Mouse (Mus musculus): ENCODE results near the gene Cdc34. TPM values are rescaled to one million over a fixed set of nuclear protein-coding genes. Genes with fewer than 3 reads are reported as not detected.

Gene Cdc34
- polyA plus RNA-seq, 1 experiment from 2014 or later: 77.6 TPM

DNA sequence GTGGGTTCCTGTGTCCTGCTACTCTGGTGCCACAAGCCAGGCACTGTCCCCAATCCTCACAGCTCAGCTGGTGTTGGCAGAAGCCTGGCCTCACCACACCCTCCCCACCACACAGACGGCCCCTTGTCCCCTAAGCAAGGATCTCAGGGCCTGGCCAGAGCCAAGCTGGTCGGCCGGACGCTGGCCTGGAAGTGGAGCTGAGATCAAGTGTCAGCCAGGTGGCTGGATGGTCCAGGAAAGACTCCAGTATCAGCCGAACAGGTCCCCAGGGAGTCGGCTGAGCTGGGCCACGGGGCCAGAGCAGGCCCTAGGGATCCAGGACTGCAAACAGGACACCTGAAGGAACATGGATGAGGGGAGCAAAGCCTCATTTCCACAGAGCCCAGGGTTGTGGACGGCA, 36.3 kb upstream of the Cdc34 start, which contains the start of gene Odf3l2:
TSS of gene Odf3l2 (minus strand) at position 28 of the 400 bp plus-strand sequence.
- no peak for TF ChIP-seq EP300 (IDR thresholded peaks at IDR 0.05; ENCODE audit: low read depth)
- TF ChIP-seq CTCF (IDR thresholded peaks at IDR 0.05; ENCODE audit: low read depth): no peak
- Histone ChIP-seq H3K4me3 (ENCODE audit: low read depth, low read length) (no peak within 1 kb of the TSS), H3K27ac (ENCODE audit: low read depth) (no peak within 1 kb of the TSS), H3K27me3 (ENCODE audit: insufficient read depth, low read length) (no peaks in the 10 kb centered on the region), H3K9ac (replicated peaks) (no peak within 1 kb of the TSS), H3K9me3 (ENCODE audit: low read length) (no peaks in the 10 kb centered on the region), H3K4me2 (ENCODE audit: low read depth, low read length) (no peak within 1 kb of the TSS), H3K36me3 (replicated peaks; ENCODE audit: insufficient read depth, low read length) (no peaks in the 10 kb centered on the region), H3K4me1 (ENCODE audit: insufficient read depth) (no peaks in the 10 kb centered on the region)
- ATAC-seq (no peak), DNase-seq (no peak)
- WGBS (ENCODE audit: insufficient replicate concordance): 72% methylated on average over 8 of the region's 8 CpGs

DNA sequence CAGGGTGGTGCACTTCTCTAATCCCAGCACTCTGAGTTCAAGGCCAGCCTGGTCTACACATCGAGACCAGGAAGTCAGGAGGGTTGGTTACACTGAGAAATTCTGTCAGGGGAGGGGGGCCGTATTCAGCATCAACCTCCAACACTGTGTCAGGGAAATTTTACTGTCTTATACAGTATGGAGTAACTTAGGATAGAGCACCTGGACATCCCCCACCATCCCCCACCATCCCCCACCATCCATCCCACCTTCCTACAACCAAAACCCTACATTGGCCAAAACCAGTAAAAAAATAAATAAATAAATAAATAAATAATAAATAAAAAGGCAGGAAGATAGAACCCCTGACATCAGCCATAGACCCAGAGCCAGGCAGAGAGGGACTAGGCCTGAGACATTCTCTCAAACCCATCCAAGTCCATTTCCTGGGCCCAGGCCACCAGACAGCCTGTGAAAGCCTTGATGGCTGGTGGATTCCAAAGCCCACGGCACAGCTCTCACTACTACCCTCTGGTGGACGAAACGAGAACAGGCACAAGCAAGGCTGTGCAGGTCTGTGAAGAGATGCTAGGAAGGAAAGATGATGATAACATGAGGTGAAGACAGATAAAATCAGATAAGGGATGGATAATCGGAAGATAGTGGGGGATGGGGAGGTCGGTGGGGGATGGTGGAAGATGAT, 32.8 kb upstream of the Cdc34 start:
- H3K4me3 ChIP-seq (ENCODE audit: low read depth, low read length): no peak overlapping the region
- ATAC-seq (peak; percentile 45; the same call in 1 of the 2 replicates), DNase-seq (peak; percentile 80)
- no peaks in the 10 kb centered on the region for H3K4me1 ChIP-seq (ENCODE audit: insufficient read depth)
- H3K36me3 ChIP-seq (replicated peaks; ENCODE audit: insufficient read depth, low read length): no peaks in the 10 kb centered on the region
- WGBS (ENCODE audit: insufficient replicate concordance): 23% methylated on average over 7 of the region's 7 CpGs
- peak; percentile 97 for TF ChIP-seq CTCF (IDR thresholded peaks at IDR 0.05; ENCODE audit: low read depth)
- no peak for TF ChIP-seq EP300 (IDR thresholded peaks at IDR 0.05; ENCODE audit: low read depth)
- H3K4me2 ChIP-seq (ENCODE audit: low read depth, low read length): no peak overlapping the region
- H3K9me3 ChIP-seq (ENCODE audit: low read length): no peaks in the 10 kb centered on the region
- no peak overlapping the region for H3K9ac ChIP-seq (replicated peaks)
- H3K27me3 ChIP-seq (ENCODE audit: insufficient read depth, low read length): no peaks in the 10 kb centered on the region; the same call in 1 of the 2 replicates
- H3K27ac ChIP-seq (ENCODE audit: low read depth): no peak overlapping the region

DNA sequence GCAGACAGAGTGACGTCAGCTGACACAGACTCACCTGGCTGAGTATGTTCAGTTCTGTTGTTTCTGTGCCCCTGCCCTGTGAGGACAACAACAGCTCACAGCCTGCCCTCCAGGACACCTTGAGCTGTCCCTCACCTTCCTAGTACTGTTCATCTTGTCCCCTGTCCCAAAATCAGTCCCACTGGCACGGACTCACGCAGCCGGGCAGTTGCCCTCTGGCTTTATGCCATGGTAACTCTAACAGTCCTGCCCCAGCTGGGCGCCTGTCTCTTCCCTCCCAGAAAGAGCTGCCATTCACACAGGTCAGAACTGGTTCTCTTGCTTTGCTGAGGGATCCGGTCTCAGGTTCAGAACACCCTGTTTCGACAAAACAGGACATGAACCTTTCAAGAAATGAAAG, 29.2 kb upstream of the Cdc34 start:
- Histone ChIP-seq H3K27ac (ENCODE audit: low read depth) (no peak overlapping the region), H3K4me2 (ENCODE audit: low read depth, low read length) (no peak overlapping the region), H3K4me3 (ENCODE audit: low read depth, low read length) (no peak overlapping the region), H3K9me3 (ENCODE audit: low read length) (no peaks in the 10 kb centered on the region), H3K9ac (replicated peaks) (no peak overlapping the region), H3K4me1 (ENCODE audit: insufficient read depth) (no peaks in the 10 kb centered on the region), H3K27me3 (ENCODE audit: insufficient read depth, low read length) (peaks cover 7% of the 10 kb centered on the region; the same call in 1 of the 2 replicates), H3K36me3 (replicated peaks; ENCODE audit: insufficient read depth, low read length) (no peaks in the 10 kb centered on the region)
- 74% methylated on average over 7 of the region's 7 CpGs for WGBS (ENCODE audit: insufficient replicate concordance)
- no peak for DNase-seq
- no peak for ATAC-seq
- no peak for TF ChIP-seq CTCF (IDR thresholded peaks at IDR 0.05; ENCODE audit: low read depth)
- TF ChIP-seq EP300 (IDR thresholded peaks at IDR 0.05; ENCODE audit: low read depth): no peak

DNA sequence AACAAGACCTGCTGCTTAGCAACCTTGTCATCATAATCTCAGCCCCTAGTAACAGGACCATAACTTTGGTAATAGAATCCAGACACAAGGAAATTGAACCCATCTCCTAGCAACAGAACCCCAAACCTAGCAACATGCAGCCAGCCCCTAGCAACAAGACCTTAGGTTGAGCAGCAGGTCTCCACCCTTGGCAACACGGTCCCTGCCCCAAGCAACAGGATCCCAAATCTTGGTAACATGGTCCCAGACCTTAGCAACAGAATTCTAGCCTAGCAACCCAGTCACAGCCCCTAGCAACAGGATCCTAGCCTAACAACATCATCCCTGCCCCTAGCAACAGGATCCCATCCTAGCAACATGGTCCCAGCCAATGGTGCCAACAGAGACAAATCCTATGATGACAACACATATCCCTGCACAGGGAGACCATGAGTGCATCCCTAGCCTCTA, 27.0 kb upstream of the Cdc34 start:
- no peak overlapping the region for H3K4me3 ChIP-seq (ENCODE audit: low read depth, low read length)
- H3K9me3 ChIP-seq (ENCODE audit: low read length): no peaks in the 10 kb centered on the region
- 50% methylated on average over 1 of the region's 1 CpGs for WGBS (ENCODE audit: insufficient replicate concordance)
- DNase-seq (no peak), ATAC-seq (no peak)
- H3K36me3 ChIP-seq (replicated peaks; ENCODE audit: insufficient read depth, low read length): no peaks in the 10 kb centered on the region
- H3K27ac ChIP-seq (ENCODE audit: low read depth): no peak overlapping the region
- peaks cover 7% of the 10 kb centered on the region; the same call in 1 of the 2 replicates for H3K27me3 ChIP-seq (ENCODE audit: insufficient read depth, low read length)
- H3K9ac ChIP-seq (replicated peaks): no peak overlapping the region
- H3K4me2 ChIP-seq (ENCODE audit: low read depth, low read length): no peak overlapping the region
- no peak for TF ChIP-seq CTCF (IDR thresholded peaks at IDR 0.05; ENCODE audit: low read depth)
- no peak for TF ChIP-seq EP300 (IDR thresholded peaks at IDR 0.05; ENCODE audit: low read depth)
- H3K4me1 ChIP-seq (ENCODE audit: insufficient read depth): no peaks in the 10 kb centered on the region

DNA sequence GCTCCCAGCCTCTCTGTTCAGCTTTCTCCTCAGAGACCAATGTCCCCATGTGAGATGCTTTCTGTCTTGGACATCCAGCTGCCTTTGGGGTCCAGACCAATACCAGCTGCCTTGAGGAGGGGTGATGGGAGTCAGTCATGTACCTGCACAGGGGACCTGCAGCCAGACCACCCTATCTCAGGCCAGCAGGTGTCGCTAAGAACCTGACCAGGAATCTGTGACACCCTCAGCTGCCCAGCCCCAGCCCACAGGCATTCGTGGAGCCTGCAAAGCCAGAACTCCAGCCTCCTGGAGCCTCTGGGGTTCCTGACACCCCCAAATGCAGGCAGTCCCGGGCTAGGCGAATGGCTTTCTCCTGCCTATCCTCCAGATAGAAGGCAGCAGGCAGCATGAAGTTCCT, 23.2 kb upstream of the Cdc34 start:
- WGBS (ENCODE audit: insufficient replicate concordance): 17% methylated on average over 4 of the region's 4 CpGs
- no peaks in the 10 kb centered on the region for H3K36me3 ChIP-seq (replicated peaks; ENCODE audit: insufficient read depth, low read length)

DNA sequence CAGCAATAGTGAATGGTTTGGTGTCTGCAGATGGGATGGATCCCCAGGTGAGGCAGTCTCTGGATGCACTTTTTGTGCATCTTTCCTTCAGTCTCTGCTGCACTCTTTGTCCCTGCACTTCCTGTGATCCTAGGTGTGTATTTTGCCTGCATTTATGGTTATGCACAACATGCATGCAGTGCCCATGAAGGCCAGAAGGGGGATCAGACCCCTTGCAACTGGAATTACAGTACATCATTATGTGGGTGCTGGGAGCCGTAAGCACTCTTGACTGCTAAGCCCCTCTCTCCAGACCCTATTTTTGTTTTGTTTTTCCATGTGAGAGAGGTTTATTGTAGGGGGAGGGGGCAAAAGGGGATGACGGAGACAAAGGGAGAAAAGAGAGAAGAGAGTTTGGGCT, 21.7 kb upstream of the Cdc34 start:
- DNase-seq: no peak
- H3K4me2 ChIP-seq (ENCODE audit: low read depth, low read length): no peak overlapping the region
- 73% methylated on average over 2 of the region's 2 CpGs for WGBS (ENCODE audit: insufficient replicate concordance)

More for the DNA sequence above, 23.2 kb upstream of the Cdc34 start:
- DNase-seq (peak; percentile 50), ATAC-seq (no peak)
- Histone ChIP-seq H3K4me2 (ENCODE audit: low read depth, low read length) (no peak overlapping the region), H3K4me3 (ENCODE audit: low read depth, low read length) (no peak overlapping the region), H3K27ac (ENCODE audit: low read depth) (no peak overlapping the region), H3K27me3 (ENCODE audit: insufficient read depth, low read length) (peaks cover 7% of the 10 kb centered on the region; the same call in 1 of the 2 replicates), H3K9ac (replicated peaks) (no peak overlapping the region), H3K9me3 (ENCODE audit: low read length) (no peaks in the 10 kb centered on the region), H3K4me1 (ENCODE audit: insufficient read depth) (no peaks in the 10 kb centered on the region)
- peak; percentile 56 for TF ChIP-seq CTCF (IDR thresholded peaks at IDR 0.05; ENCODE audit: low read depth)
- TF ChIP-seq EP300 (IDR thresholded peaks at IDR 0.05; ENCODE audit: low read depth): no peak

More for the DNA sequence above, 21.7 kb upstream of the Cdc34 start:
- Histone ChIP-seq H3K9ac (replicated peaks) (no peak overlapping the region), H3K27ac (ENCODE audit: low read depth) (no peak overlapping the region), H3K36me3 (replicated peaks; ENCODE audit: insufficient read depth, low read length) (no peaks in the 10 kb centered on the region), H3K9me3 (ENCODE audit: low read length) (no peaks in the 10 kb centered on the region), H3K4me1 (ENCODE audit: insufficient read depth) (no peaks in the 10 kb centered on the region), H3K27me3 (ENCODE audit: insufficient read depth, low read length) (peaks cover 2% of the 10 kb centered on the region; the same call in 1 of the 2 replicates), H3K4me3 (ENCODE audit: low read depth, low read length) (no peak overlapping the region)
- ATAC-seq: no peak
- TF ChIP-seq EP300 (IDR thresholded peaks at IDR 0.05; ENCODE audit: low read depth) (no peak), CTCF (IDR thresholded peaks at IDR 0.05; ENCODE audit: low read depth) (peak; percentile 56)
